Mouse (Mus musculus) ES-E14 (cell line): ENCODE results near the gene Il18. TPM values are rescaled to one million over a fixed set of nuclear protein-coding genes. Genes with fewer than 3 reads are reported as not detected.

ENCODE experiments used
- DNase-seq: peaks from one replicate; pipeline ENCODE4 v3.0.0-alpha.2; 2013; ENCODE audit warnings: low read depth, low spot score
- H3K27ac ChIP-seq: 2 replicates; pipeline ENCODE4 v1.5.1; 2012; ENCODE audit warnings: low read depth, mild to moderate bottlenecking, low read length, moderate library complexity, mixed read lengths; ENCODE audit not compliant: poor library complexity, insufficient read depth, severe bottlenecking
- H3K36me3 ChIP-seq: 2 replicates; pipeline ENCODE4 v1.6.1; 2012; ENCODE audit warnings: mild to moderate bottlenecking, low read length, moderate library complexity, mixed read lengths; ENCODE audit not compliant: control insufficient read depth, poor library complexity, insufficient read depth, severe bottlenecking
- H3K4me1 ChIP-seq, 2 experiments: fragments of 150-350 bp in 1 of 2; sonication (generic) in 1 of 2; 2 replicates each; pipeline ENCODE4 v1.6.1; 2012; ENCODE audit warnings: low read length in 2 of 2, mild to moderate bottlenecking in 1 of 2, mixed read lengths in 1 of 2; ENCODE audit not compliant: control insufficient read depth in 2 of 2, insufficient read depth in 2 of 2, poor library complexity in 1 of 2
- H3K4me3 ChIP-seq, 2 experiments: fragments of 150-350 bp in 1 of 2; sonication (generic) in 1 of 2; 2 replicates each; pipeline ENCODE4 v1.5.1; 2012; ENCODE audit warnings: low read length in 2 of 2, low read depth in 1 of 2, mild to moderate bottlenecking in 1 of 2, mixed read lengths in 1 of 2; ENCODE audit not compliant: insufficient read depth in 1 of 2, poor library complexity in 1 of 2, severe bottlenecking in 1 of 2
- H3K9ac ChIP-seq: 2 replicates; pipeline ENCODE4 v1.6.1; 2012; ENCODE audit warnings: low read depth, mild to moderate bottlenecking, low read length, mixed read lengths; ENCODE audit not compliant: poor library complexity, insufficient read depth, severe bottlenecking
- H3K9me3 ChIP-seq: fragments of 150-350 bp; sonication (generic); 2 replicates; pipeline ENCODE4 v1.6.1; 2012; ENCODE audit warnings: low read depth, mild to moderate bottlenecking, low read length; ENCODE audit not compliant: control insufficient read depth, insufficient read depth
- CHD2 ChIP-seq: IDR thresholded peaks from 2 replicates; pipeline ENCODE4 v1.6.1; 2014; ENCODE audit warnings: mild to moderate bottlenecking, low read depth, low read length, inconsistent platforms
- HCFC1 ChIP-seq: IDR thresholded peaks from 2 replicates; pipeline ENCODE4 v1.6.1; 2012; ENCODE audit warnings: low read length, inconsistent platforms, borderline replicate concordance; ENCODE audit not compliant: insufficient read depth
- MAFK ChIP-seq: IDR thresholded peaks from 2 replicates; pipeline ENCODE4 v1.6.1; 2014; ENCODE audit warnings: mild to moderate bottlenecking, low read depth, low read length, inconsistent platforms; ENCODE audit not compliant: insufficient read depth
- ZC3H11A ChIP-seq: IDR thresholded peaks from 2 replicates; pipeline ENCODE4 v1.6.1; 2012; ENCODE audit warnings: low read depth, mild to moderate bottlenecking, inconsistent platforms, low read length, borderline replicate concordance
- ZNF384 ChIP-seq: IDR thresholded peaks from 2 replicates; pipeline ENCODE4 v1.6.1; 2012; ENCODE audit warnings: low read depth, low read length, inconsistent platforms
- in situ Hi-C, 2 experiments: fragments of 600-800 bp; cut with MboI; formaldehyde crosslinking; loops; one replicate each; pipeline ENCODE4 v1.15.1; 2025; ENCODE audit warnings: low sequenced_read_pairs in 2 of 2, inconsistent platforms in 1 of 2; ENCODE audit not compliant: unreplicated experiment in 2 of 2
- total RNA-seq: library from RNA; depleted of rRNA; stranded (reverse); fragments of 300-350 nt; gene quantifications from 2 replicates; pipeline ENCODE4 v1.2.3, GENCODE M21; 2012

Il18 gene
- total RNA-seq, 1 experiment, result 0.49 TPM

DNA sequence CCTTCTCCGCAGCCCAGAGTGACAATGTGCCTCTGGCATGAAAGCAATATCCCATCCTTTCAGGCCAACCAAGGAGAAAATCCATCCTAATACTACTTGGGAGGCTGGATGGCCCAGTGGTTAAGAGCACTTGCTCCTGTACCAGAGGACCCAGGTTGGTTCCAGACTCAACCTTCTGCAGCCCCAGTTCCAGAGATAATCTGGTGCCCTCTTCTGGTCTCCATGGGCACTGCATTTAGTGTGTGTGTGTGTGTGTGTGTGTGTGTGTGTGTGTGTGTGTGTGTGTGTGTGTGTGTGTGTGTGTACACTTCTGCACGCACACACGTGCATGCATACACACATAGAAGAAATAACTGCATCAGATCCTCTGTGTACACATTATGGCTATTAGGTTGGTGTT lies 38.9 kb downstream of the Il18 start:
- DNase-seq, result peak; percentile 53
- Histone ChIP-seq H3K4me3 (no peak overlapping the region), H3K36me3 (peaks cover 20% of the 10 kb centered on the region), H3K9me3 (no peaks in the 10 kb centered on the region), H3K9ac (no peak overlapping the region), H3K4me1 (no peaks in the 10 kb centered on the region), H3K27ac (no peak overlapping the region)
- in situ Hi-C loops, result no loop called here
- TF ChIP-seq ZC3H11A (peak; percentile 56; the same call in 1 of the 2 replicates), ZNF384 (no peak)

DNA sequence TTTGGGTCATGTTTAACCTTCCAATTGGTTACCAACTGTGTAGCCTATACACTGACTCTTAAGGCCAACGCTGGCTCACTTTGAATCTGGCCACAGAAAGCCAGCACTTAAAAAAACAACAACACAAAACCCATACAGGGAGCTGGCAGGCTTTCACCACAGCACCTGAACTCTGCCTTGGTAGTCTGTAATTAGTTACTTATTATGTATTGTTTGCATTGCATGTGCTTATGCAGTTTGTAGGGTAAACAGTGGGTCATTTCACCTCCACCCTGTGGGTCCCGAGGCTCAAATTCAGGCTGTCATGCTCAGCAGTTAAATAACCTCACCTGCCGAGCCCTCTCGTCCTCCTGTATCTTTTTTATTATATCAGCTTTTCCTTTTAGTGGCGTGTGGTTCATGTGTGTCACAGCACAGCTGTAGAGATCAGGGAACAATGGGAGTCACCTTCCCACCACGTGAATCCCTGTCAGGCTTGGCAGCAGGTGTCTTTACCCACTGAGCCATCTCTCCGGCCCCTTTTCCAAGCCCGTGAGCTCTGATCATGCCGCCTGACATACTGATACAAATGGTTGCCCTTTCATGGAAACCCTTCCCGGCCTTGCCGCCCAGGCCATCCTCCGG lies 40.3 kb downstream of the Il18 start:
- in situ Hi-C loops, result no loop called here
- Histone ChIP-seq H3K4me1 (no peaks in the 10 kb centered on the region), H3K36me3 (peaks cover 24% of the 10 kb centered on the region), H3K9me3 (no peaks in the 10 kb centered on the region), H3K27ac (no peak overlapping the region), H3K4me3 (no peak overlapping the region), H3K9ac (no peak overlapping the region)
- TF ChIP-seq MAFK (no peak), HCFC1 (no peak), CHD2 (no peak), ZC3H11A (no peak), ZNF384 (no peak)
- DNase-seq, result no peak

DNA sequence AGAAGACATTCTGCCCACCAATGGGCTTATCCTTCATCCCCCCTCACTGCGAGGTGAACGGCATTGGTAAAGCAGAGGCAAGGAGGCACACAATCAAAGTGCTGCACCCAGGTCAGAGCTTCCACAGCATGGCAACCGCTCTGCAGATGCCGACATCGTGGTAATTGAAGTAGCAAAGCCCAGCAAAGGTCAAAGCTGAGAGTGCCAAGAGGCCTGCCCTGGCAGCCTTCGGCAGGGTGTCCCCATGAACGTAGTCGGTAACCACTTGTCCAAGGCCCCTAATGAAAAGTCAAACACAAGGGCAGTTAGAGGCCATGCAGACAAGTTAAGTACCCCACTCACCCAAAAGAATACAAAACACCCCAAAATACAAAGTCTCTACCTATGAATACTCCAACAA lies 42.3 kb downstream of the Il18 start:
- H3K36me3 ChIP-seq, result peaks cover 29% of the 10 kb centered on the region
- DNase-seq, result no peak
- no peaks in the 10 kb centered on the region for H3K9me3 ChIP-seq
- in situ Hi-C loops, result no loop called here
- no peaks in the 10 kb centered on the region for H3K4me1 ChIP-seq
- H3K27ac ChIP-seq, result no peak overlapping the region
- TF ChIP-seq HCFC1 (no peak), CHD2 (no peak), ZC3H11A (no peak), ZNF384 (no peak), MAFK (no peak)
- no peak overlapping the region for H3K9ac ChIP-seq
- H3K4me3 ChIP-seq, result no peak overlapping the region

DNA sequence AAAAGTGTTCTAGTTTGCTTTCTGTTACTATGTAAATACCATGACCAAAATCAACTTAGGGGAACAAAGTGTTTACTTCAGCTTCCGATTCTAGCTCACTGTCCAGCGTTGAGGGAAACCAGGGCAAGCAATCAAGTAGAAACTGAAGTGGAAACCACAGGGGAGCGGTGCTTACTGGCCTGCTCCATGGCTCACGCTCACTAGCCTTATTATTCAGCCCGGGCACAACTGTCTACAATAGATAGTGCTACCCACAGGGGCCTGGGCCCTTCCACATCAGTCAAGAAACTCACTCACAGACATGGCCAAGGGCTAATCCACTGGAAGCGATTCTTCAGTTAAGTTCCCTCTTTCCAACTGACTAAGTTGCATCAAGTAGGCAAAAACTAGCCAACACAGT lies 46.9 kb downstream of the Il18 start:
- H3K9me3 ChIP-seq, result no peaks in the 10 kb centered on the region
- H3K4me3 ChIP-seq, result no peak overlapping the region
- in situ Hi-C loops, result no loop called here
- H3K9ac ChIP-seq, result no peak overlapping the region
- TF ChIP-seq HCFC1 (no peak), MAFK (no peak), ZNF384 (no peak), CHD2 (no peak), ZC3H11A (no peak)
- no peak for DNase-seq
- H3K27ac ChIP-seq, result no peak overlapping the region
- peaks cover 26% of the 10 kb centered on the region for H3K36me3 ChIP-seq
- H3K4me1 ChIP-seq, result peaks cover 0 to 5% of the 10 kb centered on the region in 2 experiments; a peak in 1 of 4 replicates
